Mouse (Mus musculus): ENCODE data around the gene Elmo3. TPM values are rescaled to one million over a fixed set of nuclear protein-coding genes. Genes with fewer than 3 reads are reported as not detected.

Gene Elmo3
- total RNA-seq, 2 experiments from 2014 or later, result 0.85 to 1.1 TPM

- intact Hi-C loops (cut with DNase I), result no loop called here
- DNase-seq, result peak; percentile 42
These were observed 20.3 kb downstream of the Elmo3 start for GRCm38 (mm10) chr8:105325641-105326093.

- intact Hi-C loops (cut with DNase I), result no loop called here
- DNase-seq, result peak; percentile 98
These were observed 20.8 kb downstream of the Elmo3 start, which contains the start of the genes Lrrc29 and Tmem208 for GRCm38 (mm10) chr8:105326141-105326672. TSS of gene Lrrc29 (minus strand) at chr8:105326278. TSS of gene Tmem208 (plus strand) at chr8:105326354.

GRCm38 (mm10) chr8:105326968-105327367 lies 21.6 kb downstream of the Elmo3 start:
- intact Hi-C loops (cut with DNase I), result no loop called here
- no peak for DNase-seq

GRCm38 (mm10) chr8:105330325-105330724 lies 24.9 kb downstream of the Elmo3 start:
- intact Hi-C loops (cut with DNase I), result no loop called here
- DNase-seq, result no peak

GRCm38 (mm10) chr8:105331469-105331868 lies 26.1 kb downstream of the Elmo3 start:
- no peak for DNase-seq
- intact Hi-C loops (cut with DNase I), result no loop called here

GRCm38 (mm10) chr8:105331931-105332330 lies 26.5 kb downstream of the Elmo3 start:
- no peak for DNase-seq
- intact Hi-C loops (cut with DNase I), result no loop called here

GRCm38 (mm10) chr8:105332523-105332922 lies 27.1 kb downstream of the Elmo3 start:
- intact Hi-C loops (cut with DNase I), result no loop called here

GRCm38 (mm10) chr8:105336373-105337130 lies 31.2 kb downstream of the Elmo3 start:
- intact Hi-C loops (cut with DNase I), result no loop called here
- no peak for DNase-seq

More at GRCm38 (mm10) chr8:105332523-105332922, 27.1 kb downstream of the Elmo3 start:
- DNase-seq, result no peak

- no peak for DNase-seq
- intact Hi-C loops (cut with DNase I), result no loop called here
These were observed 33.6 kb downstream of the Elmo3 start for GRCm38 (mm10) chr8:105338992-105339391.

- intact Hi-C loops (cut with DNase I), result no loop called here
- DNase-seq, result no peak
These were observed 34.7 kb downstream of the Elmo3 start for GRCm38 (mm10) chr8:105339886-105340635.

- peak; percentile 31 for DNase-seq
- intact Hi-C loops (cut with DNase I), result no loop called here
These were observed 36.0 kb downstream of the Elmo3 start for GRCm38 (mm10) chr8:105341399-105341798.

GRCm38 (mm10) chr8:105342768-105343167 lies 37.4 kb downstream of the Elmo3 start:
- no peak for DNase-seq
- intact Hi-C loops (cut with DNase I), result no loop called here

- DNase-seq, result no peak
- intact Hi-C loops (cut with DNase I), result no loop called here
These were observed 38.6 kb downstream of the Elmo3 start for GRCm38 (mm10) chr8:105343791-105344574.

GRCm38 (mm10) chr8:105345061-105345975 lies 39.9 kb downstream of the Elmo3 start:
- no peak for DNase-seq

GRCm38 (mm10) chr8:105346611-105347427 lies 41.4 kb downstream of the Elmo3 start:
- peak; percentile 29 for DNase-seq
- intact Hi-C loops (cut with DNase I), result no loop called here

More at GRCm38 (mm10) chr8:105345061-105345975, 39.9 kb downstream of the Elmo3 start:
- intact Hi-C loops (cut with DNase I), result no loop called here

GRCm38 (mm10) chr8:105347428-105348221 lies 42.2 kb downstream of the Elmo3 start, which contains the start of gene Fhod1:
TSS of gene Fhod1 (minus strand) at chr8:105347953.
- intact Hi-C loops (cut with DNase I), result no loop called here
- peak; percentile 94 for DNase-seq

- intact Hi-C loops (cut with DNase I), result no loop called here
- DNase-seq, result peak; percentile 78
These were observed 43.2 kb downstream of the Elmo3 start, which contains the start of gene Slc9a5 for GRCm38 (mm10) chr8:105348450-105349095. TSS of gene Slc9a5 (plus strand) at chr8:105348843.
